Mouse (Mus musculus) kidney, postnatal 4 days (tissue): ENCODE measurements at regions not wholly inside any gene's neighbourhood (a gene's known extent, or its start where the extent isn't known, plus 50 kb on each side); places are given as distances from the start of the nearest gene placed in this dataset.

Source experiments
- DNase-seq, 2 experiments: peaks; one replicate each; pipeline ENCODE4 v3.0.0; 2021; ENCODE audit warnings: mixed read lengths in 2 of 2

- DNase-seq: no peak
Measured at GRCm38 (mm10) chr16:88412287-88412686, 94.5 kb downstream of the Cldn17 start.

GRCm38 (mm10) chr16:88408144-88408543, 98.6 kb downstream of the Cldn17 start:
- DNase-seq: no peak

- no peak for DNase-seq
Measured at GRCm38 (mm10) chr16:88404331-88404730, 102.4 kb downstream of the Cldn17 start.

GRCm38 (mm10) chr16:88399881-88400280, 106.9 kb downstream of the Cldn17 start:
- no peak for DNase-seq

- DNase-seq: no peak
Measured at GRCm38 (mm10) chr16:88392764-88393163, 102.7 kb upstream of the Grik1 start.

GRCm38 (mm10) chr16:88381605-88382279, 91.7 kb upstream of the Grik1 start:
- DNase-seq: no peak

GRCm38 (mm10) chr16:88375622-88376021, 85.6 kb upstream of the Grik1 start:
- DNase-seq: no peak

GRCm38 (mm10) chr16:88374612-88375011, 84.5 kb upstream of the Grik1 start:
- DNase-seq: peak in 1 of 2 experiments; percentile 20

GRCm38 (mm10) chr16:88372034-88372433, 82.0 kb upstream of the Grik1 start:
- peak; percentile 42 to 58 for DNase-seq

GRCm38 (mm10) chr16:88368146-88368545, 78.1 kb upstream of the Grik1 start:
- no peak for DNase-seq

GRCm38 (mm10) chr16:88367162-88367561, 77.1 kb upstream of the Grik1 start:
- no peak for DNase-seq

- DNase-seq: no peak
Measured at GRCm38 (mm10) chr16:88360081-88360480, 70.0 kb upstream of the Grik1 start.
